Mouse (Mus musculus): ENCODE results near the gene Zic3. TPM values are rescaled to one million over a fixed set of nuclear protein-coding genes. Genes with fewer than 3 reads are reported as not detected.

Zic3 gene
- polyA plus RNA-seq (2012; rRNA removed; ENCODE audit: low replicate concordance), result not detected in 2 replicates

GRCm38 (mm10) chrX:58022400-58022799 lies at the start of gene Zic3:
Gene Zic3 (plus strand): TSS chrX:58022700.

